Mouse (Mus musculus) heart, embryonic 12.5 days (tissue): ENCODE results near the gene Crb2. TPM values are rescaled to one million over a fixed set of nuclear protein-coding genes. Genes with fewer than 3 reads are reported as not detected.

ENCODE experiments used
- ATAC-seq: fragments of 200-750 bp; cut with Nextera tagmentation; 2 replicates; pipeline ENCODE4 v1.8.0; 2017; ENCODE audit warnings: moderate TSS enrichment, moderate library complexity; ENCODE audit not compliant: insufficient number of reproducible peaks, low FRiP score
- H3K27ac ChIP-seq: fragments of 300-500 bp; sonication (generic); 2 replicates; pipeline ENCODE4 v1.5.1; 2016; ENCODE audit warnings: mild to moderate bottlenecking, moderate library complexity; ENCODE audit not compliant: poor library complexity, severe bottlenecking
- H3K27me3 ChIP-seq: fragments of 300-500 bp; sonication (generic); replicated peaks from 2 replicates; pipeline ENCODE4 v1.6.1; 2016; ENCODE audit warnings: mild to moderate bottlenecking, moderate library complexity
- H3K36me3 ChIP-seq: fragments of 300-500 bp; sonication (generic); 2 replicates; pipeline ENCODE4 v1.6.1; 2016; ENCODE audit warnings: mild to moderate bottlenecking, moderate library complexity
- H3K4me1 ChIP-seq: fragments of 300-500 bp; sonication (generic); replicated peaks from 2 replicates; pipeline ENCODE4 v1.6.1; 2016; ENCODE audit warnings: mild to moderate bottlenecking
- H3K4me2 ChIP-seq: fragments of 300-500 bp; sonication (generic); 2 replicates; pipeline ENCODE4 v1.6.1; 2016; ENCODE audit warnings: mild to moderate bottlenecking, moderate library complexity
- H3K4me3 ChIP-seq: fragments of 300-500 bp; sonication (generic); 2 replicates; pipeline ENCODE4 v1.5.1; 2016; ENCODE audit warnings: mild to moderate bottlenecking
- H3K9ac ChIP-seq: fragments of 300-500 bp; sonication (generic); 2 replicates; pipeline ENCODE4 v1.6.1; 2016; ENCODE audit warnings: mild to moderate bottlenecking, moderate library complexity
- H3K9me3 ChIP-seq: fragments of 300-500 bp; sonication (generic); replicated peaks from 2 replicates; pipeline ENCODE4 v1.6.1; 2016; ENCODE audit warnings: mild to moderate bottlenecking, moderate library complexity
- WGBS: fragments of 180-500 bp; shearing (Covaris S2); methylation state at CpG from one replicate; pipeline ENCODE4 v1.1.7; 2016; 5-methylcytosine and 5-hydroxymethylcytosine counted together
- polyA plus RNA-seq: library from polyadenylated mRNA; unstranded; fragments of >200 nt; fragmentation: Nextera tagmentation; extraction: Ambion mirVana; gene quantifications from 2 replicates; pipeline ENCODE4 v1.2.1, GENCODE M21; 2016

The Crb2 gene
- polyA plus RNA-seq, result 7.6 and 9.1 TPM in 2 replicates

GRCm38 (mm10) chr2:37776016-37776415, at the start of gene Crb2:
TSS of gene Crb2 (plus strand) at chr2:37776249.
- H3K4me2 ChIP-seq, result peak within 1 kb of the TSS; percentile 82
- H3K27me3 ChIP-seq, result no peaks in the 10 kb centered on the region; the same call in 1 of the 2 replicates
- H3K27ac ChIP-seq, result peak within 1 kb of the TSS; percentile 62
- peak; percentile 58 for ATAC-seq
- H3K9me3 ChIP-seq, result no peaks in the 10 kb centered on the region
- peaks cover 63% of the 10 kb centered on the region for H3K4me1 ChIP-seq
- WGBS, result 2% methylated on average over 16 of the region's 18 CpGs
- H3K36me3 ChIP-seq, result no peaks in the 10 kb centered on the region
- H3K9ac ChIP-seq, result peak within 1 kb of the TSS; percentile 64
- peak within 1 kb of the TSS; percentile 50 for H3K4me3 ChIP-seq

- H3K9ac ChIP-seq, result no peak overlapping the region
- no peak overlapping the region for H3K27ac ChIP-seq
- H3K27me3 ChIP-seq, result no peaks in the 10 kb centered on the region
- ATAC-seq, result no peak
- no peaks in the 10 kb centered on the region for H3K9me3 ChIP-seq
- WGBS, result 83% methylated on average over 5 of the region's 5 CpGs
- H3K4me1 ChIP-seq, result peaks cover 11% of the 10 kb centered on the region
- no peaks in the 10 kb centered on the region for H3K36me3 ChIP-seq
- H3K4me2 ChIP-seq, result no peak overlapping the region
- H3K4me3 ChIP-seq, result no peak overlapping the region
Measured at GRCm38 (mm10) chr2:37731241-37731801, 44.7 kb upstream of the Crb2 start.

- peak overlapping the region; percentile 42 for H3K9ac ChIP-seq
- peak overlapping the region; percentile 29 for H3K4me3 ChIP-seq
- no peaks in the 10 kb centered on the region for H3K27me3 ChIP-seq
- H3K27ac ChIP-seq, result no peak overlapping the region
- peaks cover 11% of the 10 kb centered on the region for H3K4me1 ChIP-seq
- H3K4me2 ChIP-seq, result peak overlapping the region; percentile 65
- no peaks in the 10 kb centered on the region for H3K36me3 ChIP-seq
- no peaks in the 10 kb centered on the region for H3K9me3 ChIP-seq
- 0 out of 2 replicates have a peak, but pooled peaks have one; percentile 42 for ATAC-seq
- WGBS, result 8% methylated on average over 16 of the region's 17 CpGs
Measured at GRCm38 (mm10) chr2:37734979-37735806, 40.9 kb upstream of the Crb2 start.

- WGBS, result 50% methylated on average over 1 of the region's 1 CpGs
- H3K9ac ChIP-seq, result peak overlapping the region; percentile 42; the same call in 1 of the 2 replicates
Measured at GRCm38 (mm10) chr2:37735807-37736188, 40.3 kb upstream of the Crb2 start.

GRCm38 (mm10) chr2:37741806-37742554, 34.1 kb upstream of the Crb2 start:
- H3K4me1 ChIP-seq, result no peaks in the 10 kb centered on the region
- 71% methylated on average over 20 of the region's 20 CpGs for WGBS
- no peak overlapping the region for H3K4me3 ChIP-seq
- H3K9me3 ChIP-seq, result no peaks in the 10 kb centered on the region
- no peak overlapping the region for H3K27ac ChIP-seq
- no peak overlapping the region for H3K4me2 ChIP-seq
- no peak for ATAC-seq
- no peaks in the 10 kb centered on the region for H3K27me3 ChIP-seq
- H3K9ac ChIP-seq, result no peak overlapping the region
- H3K36me3 ChIP-seq, result no peaks in the 10 kb centered on the region

More at GRCm38 (mm10) chr2:37735807-37736188, 40.3 kb upstream of the Crb2 start:
- ATAC-seq, result no peak
- Histone ChIP-seq H3K4me2 (peak overlapping the region; percentile 65), H3K4me1 (peaks cover 11% of the 10 kb centered on the region), H3K9me3 (no peaks in the 10 kb centered on the region), H3K4me3 (peak overlapping the region; percentile 29), H3K27ac (no peak overlapping the region), H3K36me3 (no peaks in the 10 kb centered on the region), H3K27me3 (no peaks in the 10 kb centered on the region)

- WGBS, result 86% methylated on average over 10 of the region's 10 CpGs
- no peak for ATAC-seq
Measured at GRCm38 (mm10) chr2:37744773-37745395, 31.2 kb upstream of the Crb2 start.

GRCm38 (mm10) chr2:37746293-37747049, 29.6 kb upstream of the Crb2 start:
- H3K4me1 ChIP-seq, result peaks cover 22% of the 10 kb centered on the region

More at GRCm38 (mm10) chr2:37744773-37745395, 31.2 kb upstream of the Crb2 start:
- Histone ChIP-seq H3K9ac (no peak overlapping the region), H3K4me3 (no peak overlapping the region), H3K27me3 (no peaks in the 10 kb centered on the region), H3K27ac (no peak overlapping the region), H3K4me1 (peaks cover 22% of the 10 kb centered on the region), H3K36me3 (no peaks in the 10 kb centered on the region), H3K4me2 (no peak overlapping the region), H3K9me3 (no peaks in the 10 kb centered on the region)

GRCm38 (mm10) chr2:37747909-37748308, 28.1 kb upstream of the Crb2 start:
- Histone ChIP-seq H3K4me3 (no peak overlapping the region), H3K4me1 (peaks cover 22% of the 10 kb centered on the region), H3K9ac (no peak overlapping the region), H3K36me3 (no peaks in the 10 kb centered on the region), H3K27me3 (no peaks in the 10 kb centered on the region), H3K9me3 (no peaks in the 10 kb centered on the region), H3K4me2 (no peak overlapping the region), H3K27ac (no peak overlapping the region)
- WGBS, result 35% methylated on average over 2 of the region's 2 CpGs
- no peak for ATAC-seq

More at GRCm38 (mm10) chr2:37746293-37747049, 29.6 kb upstream of the Crb2 start:
- H3K27me3 ChIP-seq, result no peaks in the 10 kb centered on the region
- no peak overlapping the region for H3K27ac ChIP-seq
- no peak overlapping the region for H3K4me3 ChIP-seq
- no peaks in the 10 kb centered on the region for H3K9me3 ChIP-seq
- 81% methylated on average over 5 of the region's 5 CpGs for WGBS
- no peak overlapping the region for H3K4me2 ChIP-seq
- no peak overlapping the region for H3K9ac ChIP-seq
- no peaks in the 10 kb centered on the region for H3K36me3 ChIP-seq
- no peak for ATAC-seq

GRCm38 (mm10) chr2:37748442-37749066, 27.5 kb upstream of the Crb2 start:
- Histone ChIP-seq H3K4me1 (peaks cover 22% of the 10 kb centered on the region), H3K4me3 (no peak overlapping the region), H3K9me3 (no peaks in the 10 kb centered on the region), H3K4me2 (no peak overlapping the region), H3K9ac (no peak overlapping the region), H3K27me3 (no peaks in the 10 kb centered on the region), H3K36me3 (no peaks in the 10 kb centered on the region), H3K27ac (no peak overlapping the region)
- 64% methylated on average over 10 of the region's 10 CpGs for WGBS
- ATAC-seq, result no peak

- ATAC-seq, result no peak
- no peak overlapping the region for H3K9ac ChIP-seq
- H3K4me2 ChIP-seq, result no peak overlapping the region
- H3K27me3 ChIP-seq, result no peaks in the 10 kb centered on the region
- H3K4me1 ChIP-seq, result peaks cover 22% of the 10 kb centered on the region
- no peaks in the 10 kb centered on the region for H3K36me3 ChIP-seq
- H3K27ac ChIP-seq, result no peak overlapping the region
- no peaks in the 10 kb centered on the region for H3K9me3 ChIP-seq
- H3K4me3 ChIP-seq, result no peak overlapping the region
- WGBS, result 39% methylated on average over 6 of the region's 6 CpGs
Measured at GRCm38 (mm10) chr2:37749323-37749722, 26.7 kb upstream of the Crb2 start.
